Mouse (Mus musculus) midbrain, postnatal 0 days (tissue): ENCODE data around the gene Fez2. TPM values are rescaled to one million over a fixed set of nuclear protein-coding genes. Genes with fewer than 3 reads are reported as not detected.
A peak's percentile ranks its signal among the peaks of the same experiment; 100 is the strongest.

Experiments used
- ATAC-seq: fragments of 200-750 bp; cut with Nextera tagmentation; 2 replicates; pipeline ENCODE4 v1.8.0; 2017; ENCODE audit warnings: moderate number of reproducible peaks, mild to moderate bottlenecking, moderate TSS enrichment, moderate library complexity; ENCODE audit not compliant: low FRiP score
- DNase-seq: peaks from one replicate; pipeline ENCODE4 v3.0.0-alpha.2; 2015; ENCODE audit warnings: low spot score
- H3K27ac ChIP-seq: fragments of 300-500 bp; sonication (generic); 2 replicates; pipeline ENCODE4 v1.5.1; 2014; ENCODE audit warnings: low read depth, mild to moderate bottlenecking, low read length, mixed read lengths
- H3K27me3 ChIP-seq: fragments of 300-500 bp; sonication (generic); 2 replicates; pipeline ENCODE4 v1.6.1; 2014; ENCODE audit warnings: low read length, control low read depth, mixed read lengths; ENCODE audit not compliant: insufficient read depth
- H3K36me3 ChIP-seq: fragments of 300-500 bp; sonication (generic); 2 replicates; pipeline ENCODE4 v1.6.1; 2014; ENCODE audit warnings: low read length, control low read depth, mixed read lengths; ENCODE audit not compliant: insufficient read depth
- H3K4me1 ChIP-seq: fragments of 300-500 bp; sonication (generic); 2 replicates; pipeline ENCODE4 v1.6.1; 2014; ENCODE audit warnings: mild to moderate bottlenecking, control low read depth, antibody characterized with exemption, low read length, mixed read lengths; ENCODE audit not compliant: insufficient read depth
- H3K4me2 ChIP-seq: fragments of 300-500 bp; sonication (generic); 2 replicates; pipeline ENCODE4 v1.6.1; 2014; ENCODE audit warnings: low read depth, mild to moderate bottlenecking, low read length, mixed read lengths; ENCODE audit not compliant: poor library complexity, severe bottlenecking
- H3K4me3 ChIP-seq: fragments of 300-500 bp; sonication (generic); 2 replicates; pipeline ENCODE4 v1.5.1; 2014; ENCODE audit warnings: low read depth, mild to moderate bottlenecking, low read length, moderate library complexity
- H3K9ac ChIP-seq: fragments of 300-500 bp; sonication (generic); replicated peaks from 2 replicates; pipeline ENCODE4 v1.6.1; 2014; ENCODE audit warnings: mild to moderate bottlenecking, low read length, moderate library complexity, mixed read lengths; ENCODE audit not compliant: poor library complexity, severe bottlenecking
- H3K9me3 ChIP-seq: fragments of 300-500 bp; sonication (generic); 2 replicates; pipeline ENCODE4 v1.6.1; 2016; ENCODE audit warnings: low read length, control low read depth
- CTCF ChIP-seq: IDR thresholded peaks from 2 replicates; pipeline ENCODE4 v1.5.1; 2016; ENCODE audit warnings: antibody characterized with exemption, mild to moderate bottlenecking
- WGBS: fragments of 180-500 bp; shearing (Covaris S2); extraction: QIAGEN DNeasy Blood & Tissue Kit; methylation state at CpG from one replicate; pipeline ENCODE4 v1.1.7; 2014; 5-methylcytosine and 5-hydroxymethylcytosine counted together
- polyA plus RNA-seq: library from polyadenylated mRNA; unstranded; fragments of >200 nt; fragmentation: Nextera tagmentation; extraction: Ambion mirVana; gene quantifications from 2 replicates; pipeline ENCODE4 v1.2.1, GENCODE M21; 2015
- total RNA-seq: library from RNA; depleted of rRNA; stranded (reverse); fragments of >200 nt; gene quantifications from 2 replicates; pipeline ENCODE4 v1.2.3, GENCODE M21; 2014; rRNA removed

Gene Fez2
- total RNA-seq (46.2 and 51.6 TPM in 2 replicates), polyA plus RNA-seq (60.4 and 66.5 TPM in 2 replicates)

GRCm38 (mm10) chr17:78417381-78418281 lies at the start of gene Fez2:
Gene Fez2, minus strand, starts transcription at chr17:78418152.
- DNase-seq (peak; percentile 77), ATAC-seq (peak; percentile 92)
- no peak for TF ChIP-seq CTCF
- Histone ChIP-seq H3K27ac (peak within 1 kb of the TSS; percentile 65), H3K27me3 (no peaks in the 10 kb centered on the region), H3K4me1 (0 out of 2 replicates have a peak, but pooled peaks cover 2% of the 10 kb centered on the region), H3K9ac (peak within 1 kb of the TSS; percentile 92), H3K36me3 (no peaks in the 10 kb centered on the region), H3K4me3 (peak within 1 kb of the TSS; percentile 95), H3K9me3 (no peaks in the 10 kb centered on the region), H3K4me2 (peak within 1 kb of the TSS; percentile 85)
- WGBS, result under 1% methylated on average over 40 of the region's 67 CpGs

DNA sequence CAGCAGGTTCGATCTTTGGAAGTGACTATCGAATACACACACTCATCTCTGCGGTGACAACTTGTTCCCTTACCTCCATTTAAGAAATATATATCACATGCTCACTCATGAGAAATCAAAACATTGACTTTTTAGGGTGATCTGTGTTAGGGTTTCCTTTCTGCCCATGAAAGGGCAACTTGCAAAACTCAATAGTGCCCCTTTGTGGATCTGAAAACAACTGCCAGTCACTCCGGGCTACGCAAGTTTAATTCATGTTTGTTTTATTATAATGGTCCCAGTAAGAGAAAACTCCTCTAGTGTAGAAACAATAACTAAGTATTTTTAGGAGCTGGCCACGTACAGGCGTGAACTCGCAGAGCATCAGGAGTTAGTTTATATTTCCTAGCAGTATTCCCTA lies 47.5 kb upstream of the Fez2 start:
- TF ChIP-seq CTCF, result peak; percentile 60
- DNase-seq, result peak; percentile 19
- Histone ChIP-seq H3K27ac (no peak overlapping the region), H3K4me2 (no peak overlapping the region), H3K27me3 (no peaks in the 10 kb centered on the region), H3K9me3 (no peaks in the 10 kb centered on the region), H3K9ac (no peak overlapping the region), H3K4me1 (no peaks in the 10 kb centered on the region), H3K4me3 (no peak overlapping the region), H3K36me3 (no peaks in the 10 kb centered on the region)
- no peak for ATAC-seq
- WGBS, result 85% methylated on average over 8 of the region's 8 CpGs

GRCm38 (mm10) chr17:78465071-78465470 lies 47.1 kb upstream of the Fez2 start:
- WGBS, result 89% methylated on average over 3 of the region's 3 CpGs
- no peak overlapping the region for H3K4me3 ChIP-seq
- no peak overlapping the region for H3K9ac ChIP-seq
- DNase-seq, result no peak
- no peak overlapping the region for H3K4me2 ChIP-seq
- no peak overlapping the region for H3K27ac ChIP-seq
- no peaks in the 10 kb centered on the region for H3K4me1 ChIP-seq
- no peak for TF ChIP-seq CTCF
- no peak for ATAC-seq
- no peaks in the 10 kb centered on the region for H3K9me3 ChIP-seq
- H3K36me3 ChIP-seq, result no peaks in the 10 kb centered on the region
- no peaks in the 10 kb centered on the region for H3K27me3 ChIP-seq

- no peaks in the 10 kb centered on the region for H3K27me3 ChIP-seq
- H3K9me3 ChIP-seq, result no peaks in the 10 kb centered on the region
- WGBS, result 82% methylated on average over 8 of the region's 8 CpGs
- no peak overlapping the region for H3K27ac ChIP-seq
- peak; percentile 32; the same call in 1 of the 2 replicates for TF ChIP-seq CTCF
- ATAC-seq, result no peak
- no peak overlapping the region for H3K9ac ChIP-seq
- no peak overlapping the region for H3K4me2 ChIP-seq
- no peak overlapping the region for H3K4me3 ChIP-seq
- no peak for DNase-seq
- H3K4me1 ChIP-seq, result no peaks in the 10 kb centered on the region
- no peaks in the 10 kb centered on the region for H3K36me3 ChIP-seq
These were observed 42.2 kb upstream of the Fez2 start for GRCm38 (mm10) chr17:78460140-78460539.

DNA sequence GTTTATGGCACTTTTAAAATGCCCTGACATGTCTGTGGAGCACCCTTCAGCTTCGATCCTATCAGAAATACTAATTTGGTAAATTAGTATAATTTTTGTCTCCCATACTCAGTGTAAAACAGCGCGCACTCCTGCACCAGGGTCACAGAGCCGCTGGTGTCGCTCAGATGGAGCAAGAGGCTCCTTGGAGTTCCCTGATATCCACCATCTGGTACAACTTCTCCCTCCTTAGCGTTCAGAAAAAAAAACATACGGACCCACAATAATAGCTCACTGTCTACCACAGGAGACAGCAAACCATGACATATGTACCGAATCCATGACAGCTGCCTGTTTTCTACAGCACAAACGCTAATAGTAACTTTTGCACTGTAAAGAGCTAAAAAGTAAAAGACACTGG lies 37.6 kb upstream of the Fez2 start:
- no peak overlapping the region for H3K9ac ChIP-seq
- no peak for DNase-seq
- H3K9me3 ChIP-seq, result no peaks in the 10 kb centered on the region
- no peaks in the 10 kb centered on the region for H3K4me1 ChIP-seq
- H3K36me3 ChIP-seq, result no peaks in the 10 kb centered on the region
- 84% methylated on average over 9 of the region's 9 CpGs for WGBS
- no peak overlapping the region for H3K27ac ChIP-seq
- H3K4me2 ChIP-seq, result no peak overlapping the region
- no peaks in the 10 kb centered on the region for H3K27me3 ChIP-seq
- TF ChIP-seq CTCF, result no peak
- H3K4me3 ChIP-seq, result no peak overlapping the region
- ATAC-seq, result no peak

DNA sequence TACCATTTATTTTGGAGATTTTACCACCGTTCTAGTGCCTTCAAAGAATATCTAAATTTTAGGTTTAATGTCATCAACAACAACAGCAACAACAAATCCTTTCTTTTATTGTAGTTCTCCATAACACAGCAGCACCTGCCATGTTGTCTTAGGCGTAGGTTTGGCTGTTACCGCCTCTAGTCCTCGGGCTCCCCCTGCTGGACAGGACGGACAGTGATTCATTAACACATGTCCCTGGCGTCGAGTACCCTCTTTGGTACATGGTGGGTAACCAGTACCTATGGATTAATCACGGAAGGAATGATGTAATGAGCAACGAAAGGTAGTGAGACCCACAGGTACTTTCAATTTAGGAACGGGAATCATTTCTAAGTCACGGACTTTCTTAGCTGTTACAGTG lies 37.2 kb upstream of the Fez2 start:
- Histone ChIP-seq H3K4me1 (no peaks in the 10 kb centered on the region), H3K9me3 (no peaks in the 10 kb centered on the region), H3K27me3 (no peaks in the 10 kb centered on the region), H3K36me3 (no peaks in the 10 kb centered on the region), H3K4me2 (no peak overlapping the region), H3K27ac (no peak overlapping the region), H3K4me3 (no peak overlapping the region), H3K9ac (no peak overlapping the region)
- DNase-seq (peak; percentile 38), ATAC-seq (no peak)
- WGBS, result 45% methylated on average over 11 of the region's 11 CpGs
- TF ChIP-seq CTCF, result peak; percentile 78
